Mouse (Mus musculus): ENCODE results near the gene Mbnl1. TPM values are rescaled to one million over a fixed set of nuclear protein-coding genes. Genes with fewer than 3 reads are reported as not detected.

Gene Mbnl1
- polyA plus RNA-seq, 1 experiment from 2014 or later, result 127 TPM

GRCm38 (mm10) chr3:60565204-60565603 lies 92.6 kb downstream of the Mbnl1 start:
- no peak overlapping the region for H3K9ac ChIP-seq (replicated peaks; ENCODE audit: low read depth)
- ATAC-seq (no peak), DNase-seq (ENCODE audit: low spot score) (no peak)
- no peak overlapping the region for H3K27ac ChIP-seq (ENCODE audit: low read length)
- H3K36me3 ChIP-seq (ENCODE audit: insufficient read depth, low read length), result no peaks in the 10 kb centered on the region
- WGBS, result 57% methylated on average over 3 of the region's 3 CpGs
- no peaks in the 10 kb centered on the region for H3K4me1 ChIP-seq (ENCODE audit: insufficient read depth, low read depth, low read length)
- TF ChIP-seq EP300 (IDR thresholded peaks at IDR 0.05) (no peak), CTCF (IDR thresholded peaks at IDR 0.05) (no peak)
- no peak overlapping the region for H3K4me2 ChIP-seq (replicated peaks; ENCODE audit: low read depth, low read length)
- H3K4me3 ChIP-seq (ENCODE audit: low read depth, low read length), result no peak overlapping the region
- H3K27me3 ChIP-seq (replicated peaks; ENCODE audit: insufficient read depth, low read length), result no peaks in the 10 kb centered on the region
- H3K9me3 ChIP-seq (ENCODE audit: low read length), result no peaks in the 10 kb centered on the region

GRCm38 (mm10) chr3:60565950-60566349 lies 93.3 kb downstream of the Mbnl1 start:
- Histone ChIP-seq H3K36me3 (ENCODE audit: insufficient read depth, low read length) (no peaks in the 10 kb centered on the region), H3K9ac (replicated peaks; ENCODE audit: low read depth) (no peak overlapping the region), H3K27me3 (replicated peaks; ENCODE audit: insufficient read depth, low read length) (no peaks in the 10 kb centered on the region), H3K9me3 (ENCODE audit: low read length) (no peaks in the 10 kb centered on the region), H3K4me1 (ENCODE audit: insufficient read depth, low read depth, low read length) (no peaks in the 10 kb centered on the region; the same call in 1 of the 2 replicates), H3K4me3 (ENCODE audit: low read depth, low read length) (no peak overlapping the region), H3K4me2 (replicated peaks; ENCODE audit: low read depth, low read length) (no peak overlapping the region), H3K27ac (ENCODE audit: low read length) (no peak overlapping the region)
- WGBS, result 68% methylated on average over 3 of the region's 3 CpGs
- no peak for TF ChIP-seq EP300 (IDR thresholded peaks at IDR 0.05)
- TF ChIP-seq CTCF (IDR thresholded peaks at IDR 0.05), result no peak
- ATAC-seq, result no peak
- no peak for DNase-seq (ENCODE audit: low spot score)

- DNase-seq (ENCODE audit: low spot score), result no peak
Observed at GRCm38 (mm10) chr3:60568171-60568684, 95.6 kb downstream of the Mbnl1 start.

DNA sequence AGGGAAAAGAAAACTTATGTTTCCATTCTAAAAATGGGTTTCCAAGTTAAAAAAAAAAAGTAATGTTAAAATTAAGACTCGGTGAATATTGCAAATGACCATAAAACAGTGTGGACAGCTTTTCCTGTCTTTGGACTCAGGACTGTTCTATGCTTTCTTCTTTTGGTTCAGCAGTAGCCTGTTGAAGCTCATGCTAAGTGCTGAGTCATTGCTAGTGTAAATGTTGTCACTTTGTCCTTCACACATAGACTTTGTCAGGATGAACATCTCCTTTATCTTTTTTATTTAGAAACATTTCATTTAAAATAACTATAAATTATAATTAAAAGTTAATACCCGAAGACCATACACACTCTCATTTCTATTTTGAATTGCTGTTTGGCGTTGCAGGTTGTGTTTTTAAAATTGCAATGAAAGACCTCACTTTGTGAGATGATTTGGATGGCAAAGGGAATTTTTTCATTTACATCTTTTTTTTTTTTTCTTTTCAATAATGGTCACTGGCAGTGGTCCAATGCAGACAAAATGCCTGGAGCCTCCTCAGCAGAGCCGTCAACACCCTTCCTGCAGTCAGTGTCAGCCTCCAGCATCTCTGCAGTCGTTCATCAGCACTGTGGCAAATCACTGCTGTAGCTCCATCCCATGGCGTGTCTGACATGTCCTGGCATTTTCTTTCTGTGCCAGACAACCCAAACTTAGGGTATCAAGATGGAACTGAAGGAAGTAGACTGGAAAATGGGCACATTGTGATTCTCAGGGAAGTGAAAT lies 96.4 kb downstream of the Mbnl1 start:
- ATAC-seq (no peak), DNase-seq (ENCODE audit: low spot score) (no peak)
- H3K27ac ChIP-seq (ENCODE audit: low read length), result no peak overlapping the region
- no peaks in the 10 kb centered on the region for H3K9me3 ChIP-seq (ENCODE audit: low read length)
- no peaks in the 10 kb centered on the region for H3K36me3 ChIP-seq (ENCODE audit: insufficient read depth, low read length)
- WGBS, result 51% methylated on average over 6 of the region's 6 CpGs
- no peak overlapping the region for H3K9ac ChIP-seq (replicated peaks; ENCODE audit: low read depth)
- H3K4me1 ChIP-seq (ENCODE audit: insufficient read depth, low read depth, low read length), result peaks cover 9% of the 10 kb centered on the region; the same call in 1 of the 2 replicates
- no peak for TF ChIP-seq EP300 (IDR thresholded peaks at IDR 0.05)
- no peak for TF ChIP-seq CTCF (IDR thresholded peaks at IDR 0.05)
- no peaks in the 10 kb centered on the region for H3K27me3 ChIP-seq (replicated peaks; ENCODE audit: insufficient read depth, low read length)
- H3K4me2 ChIP-seq (replicated peaks; ENCODE audit: low read depth, low read length), result no peak overlapping the region
- no peak overlapping the region for H3K4me3 ChIP-seq (ENCODE audit: low read depth, low read length)

More at GRCm38 (mm10) chr3:60568171-60568684, 95.6 kb downstream of the Mbnl1 start:
- Histone ChIP-seq H3K4me1 (ENCODE audit: insufficient read depth, low read depth, low read length) (peaks cover 4% of the 10 kb centered on the region; the same call in 1 of the 2 replicates), H3K4me3 (ENCODE audit: low read depth, low read length) (no peak overlapping the region), H3K27me3 (replicated peaks; ENCODE audit: insufficient read depth, low read length) (no peaks in the 10 kb centered on the region), H3K9ac (replicated peaks; ENCODE audit: low read depth) (no peak overlapping the region), H3K36me3 (ENCODE audit: insufficient read depth, low read length) (no peaks in the 10 kb centered on the region), H3K9me3 (ENCODE audit: low read length) (no peaks in the 10 kb centered on the region), H3K27ac (ENCODE audit: low read length) (no peak overlapping the region), H3K4me2 (replicated peaks; ENCODE audit: low read depth, low read length) (no peak overlapping the region)
- 68% methylated on average over 1 of the region's 1 CpGs for WGBS
- no peak for ATAC-seq
- no peak for TF ChIP-seq EP300 (IDR thresholded peaks at IDR 0.05)
- TF ChIP-seq CTCF (IDR thresholded peaks at IDR 0.05), result no peak

GRCm38 (mm10) chr3:60569781-60570180 lies 97.2 kb downstream of the Mbnl1 start:
- TF ChIP-seq CTCF (IDR thresholded peaks at IDR 0.05) (no peak), EP300 (IDR thresholded peaks at IDR 0.05) (no peak)
- H3K27ac ChIP-seq (ENCODE audit: low read length), result no peak overlapping the region
- 41% methylated on average over 2 of the region's 2 CpGs for WGBS
- no peak overlapping the region for H3K4me2 ChIP-seq (replicated peaks; ENCODE audit: low read depth, low read length)
- DNase-seq (ENCODE audit: low spot score) (no peak), ATAC-seq (no peak)
- no peak overlapping the region for H3K4me3 ChIP-seq (ENCODE audit: low read depth, low read length)
- no peaks in the 10 kb centered on the region for H3K9me3 ChIP-seq (ENCODE audit: low read length)
- no peaks in the 10 kb centered on the region for H3K27me3 ChIP-seq (replicated peaks; ENCODE audit: insufficient read depth, low read length)
- H3K36me3 ChIP-seq (ENCODE audit: insufficient read depth, low read length), result no peaks in the 10 kb centered on the region
- peaks cover 11% of the 10 kb centered on the region for H3K4me1 ChIP-seq (ENCODE audit: insufficient read depth, low read depth, low read length)
- H3K9ac ChIP-seq (replicated peaks; ENCODE audit: low read depth), result no peak overlapping the region

- no peaks in the 10 kb centered on the region for H3K36me3 ChIP-seq (ENCODE audit: insufficient read depth, low read length)
- H3K9ac ChIP-seq (replicated peaks; ENCODE audit: low read depth), result no peak overlapping the region
- no peaks in the 10 kb centered on the region for H3K27me3 ChIP-seq (replicated peaks; ENCODE audit: insufficient read depth, low read length)
- H3K27ac ChIP-seq (ENCODE audit: low read length), result 0 out of 2 replicates have a peak overlapping the region, but pooled peaks have one; percentile 3
- WGBS, result 22% methylated on average over 5 of the region's 5 CpGs
- no peak overlapping the region for H3K4me3 ChIP-seq (ENCODE audit: low read depth, low read length)
- peaks cover 19% of the 10 kb centered on the region for H3K4me1 ChIP-seq (ENCODE audit: insufficient read depth, low read depth, low read length)
- no peaks in the 10 kb centered on the region for H3K9me3 ChIP-seq (ENCODE audit: low read length)
- peak; percentile 61 for ATAC-seq
- no peak overlapping the region for H3K4me2 ChIP-seq (replicated peaks; ENCODE audit: low read depth, low read length)
- TF ChIP-seq EP300 (IDR thresholded peaks at IDR 0.05), result no peak
- TF ChIP-seq CTCF (IDR thresholded peaks at IDR 0.05), result no peak
- DNase-seq (ENCODE audit: low spot score), result peak; percentile 61
Observed at GRCm38 (mm10) chr3:60570491-60571022, 97.9 kb downstream of the Mbnl1 start.
